Mouse (Mus musculus): ENCODE measurements around the gene Zscan20. TPM values are rescaled to one million over a fixed set of nuclear protein-coding genes. Genes with fewer than 3 reads are reported as not detected.

Zscan20 gene
- polyA plus RNA-seq, 1 experiment from 2014 or later, result 4.0 TPM

DNA sequence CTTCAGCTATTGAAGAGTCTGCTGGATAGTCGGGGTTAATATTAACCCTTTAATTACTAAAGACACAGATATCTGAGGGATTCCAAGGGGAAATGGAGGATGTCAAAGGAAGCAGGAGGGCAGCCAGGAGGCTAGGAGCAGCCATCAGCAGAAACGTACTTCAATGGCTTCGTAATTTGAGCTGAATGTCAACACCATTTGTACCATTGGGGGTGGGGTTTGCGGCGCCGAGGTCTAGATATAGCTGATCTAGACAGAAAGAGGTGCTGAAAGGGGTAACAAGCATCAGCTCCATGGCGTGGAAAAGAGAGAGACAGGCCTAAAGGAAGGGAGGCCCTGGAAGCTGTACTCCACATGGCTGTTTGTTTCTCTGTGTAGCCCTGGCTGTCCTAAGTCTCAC is 36.9 kb upstream of the Zscan20 start:
- DNase-seq, result peak; percentile 56
- TF ChIP-seq CTCF (IDR thresholded peaks at IDR 0.05; ENCODE audit: low read depth), result no peak
- 15% methylated on average over 7 of the region's 7 CpGs for WGBS

DNA sequence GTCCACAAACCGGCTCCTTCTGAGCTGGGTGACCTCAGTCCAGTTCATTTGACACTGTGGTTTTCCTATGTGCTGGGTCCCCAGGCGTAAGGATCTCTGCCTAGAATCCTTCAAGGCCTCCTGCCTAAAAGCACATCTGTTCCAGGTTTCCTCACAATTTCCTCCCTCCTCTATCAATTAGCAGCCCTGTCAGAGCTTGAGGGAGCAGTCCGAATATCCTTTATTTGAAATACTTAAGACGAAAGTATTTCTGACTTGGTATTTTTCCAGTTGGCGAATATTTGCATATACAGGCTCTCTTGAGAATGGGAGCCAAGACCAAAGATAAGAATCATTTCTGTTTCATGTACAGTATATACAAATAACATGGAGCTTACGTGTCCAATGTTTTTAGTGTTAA is 36.0 kb upstream of the Zscan20 start:
- Histone ChIP-seq H3K9ac (no peak overlapping the region), H3K27ac (ENCODE audit: low read depth) (peak overlapping the region; percentile 22; the same call in 1 of the 2 replicates), H3K9me3 (ENCODE audit: low read depth, low read length) (no peaks in the 10 kb centered on the region), H3K4me1 (ENCODE audit: insufficient read depth) (peaks cover 18% of the 10 kb centered on the region; the same call in 1 of the 2 replicates), H3K4me3 (ENCODE audit: low read depth, low read length) (no peak overlapping the region), H3K27me3 (ENCODE audit: insufficient read depth, low read length) (no peaks in the 10 kb centered on the region), H3K4me2 (no peak overlapping the region), H3K36me3 (ENCODE audit: insufficient read depth) (no peaks in the 10 kb centered on the region)
- ATAC-seq (ENCODE audit: insufficient read depth), result no peak
- no peak for TF ChIP-seq CTCF (IDR thresholded peaks at IDR 0.05; ENCODE audit: low read depth)
- 26% methylated on average over 6 of the region's 6 CpGs for WGBS
- DNase-seq, result peak; percentile 75

More for the DNA sequence above, 36.9 kb upstream of the Zscan20 start:
- no peak for ATAC-seq (ENCODE audit: insufficient read depth)
- Histone ChIP-seq H3K9me3 (ENCODE audit: low read depth, low read length) (no peaks in the 10 kb centered on the region), H3K36me3 (ENCODE audit: insufficient read depth) (no peaks in the 10 kb centered on the region), H3K4me2 (no peak overlapping the region), H3K4me1 (ENCODE audit: insufficient read depth) (peaks cover 20% of the 10 kb centered on the region; the same call in 1 of the 2 replicates), H3K9ac (no peak overlapping the region), H3K27ac (ENCODE audit: low read depth) (peak overlapping the region; percentile 48; the same call in 1 of the 2 replicates), H3K4me3 (ENCODE audit: low read depth, low read length) (no peak overlapping the region), H3K27me3 (ENCODE audit: insufficient read depth, low read length) (no peaks in the 10 kb centered on the region)

DNA sequence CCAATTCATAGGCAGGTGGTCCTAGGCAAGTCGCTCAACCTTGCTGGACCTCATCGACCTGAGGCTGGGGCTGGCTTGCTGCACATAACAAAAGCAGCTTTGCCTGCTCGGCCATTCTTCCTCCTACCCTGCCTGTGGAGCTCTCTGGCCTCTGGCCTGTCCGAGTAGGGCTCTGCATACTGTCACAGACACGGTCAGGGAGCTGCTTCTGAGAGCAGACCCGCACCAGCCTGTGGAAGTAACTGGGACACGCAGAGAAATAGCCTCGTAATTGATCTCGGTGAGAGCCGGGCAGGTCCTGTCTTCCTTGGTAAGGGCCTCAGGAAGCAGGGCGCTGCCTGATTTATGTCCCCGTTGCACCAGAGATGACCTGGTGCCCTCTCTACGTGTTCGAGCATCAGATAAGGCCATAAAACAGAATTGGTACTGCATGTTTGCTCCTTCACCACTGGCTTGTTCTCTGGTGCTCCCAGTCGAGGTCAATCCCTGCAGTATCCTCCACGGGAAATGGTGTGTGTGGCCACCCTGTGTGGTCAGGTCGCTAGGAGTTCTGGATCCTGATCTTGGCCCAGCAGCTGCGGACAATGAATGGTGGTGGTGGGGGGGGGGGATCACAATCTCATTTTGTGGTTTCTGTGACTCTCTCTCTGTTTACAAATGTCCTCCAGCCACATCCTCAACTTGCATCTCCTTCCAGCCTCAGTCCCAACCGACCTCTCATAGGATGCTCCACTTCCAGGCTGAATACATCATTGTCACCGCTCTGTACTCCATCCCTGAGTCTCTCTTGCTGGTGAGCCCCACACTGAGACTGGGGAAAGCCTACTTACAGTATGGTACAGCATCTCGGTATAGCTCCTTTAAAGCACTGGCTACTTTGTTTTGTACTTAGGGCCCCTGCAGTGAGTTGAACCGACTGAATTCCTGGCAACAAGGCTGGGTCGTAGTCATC is 32.1 kb upstream of the Zscan20 start:
- peak; percentile 59; the same call in 1 of the 2 replicates for ATAC-seq (ENCODE audit: insufficient read depth)
- Histone ChIP-seq H3K27me3 (ENCODE audit: insufficient read depth, low read length) (no peaks in the 10 kb centered on the region), H3K4me3 (ENCODE audit: low read depth, low read length) (no peak overlapping the region), H3K27ac (ENCODE audit: low read depth) (peak overlapping the region; percentile 55), H3K9me3 (ENCODE audit: low read depth, low read length) (no peaks in the 10 kb centered on the region), H3K4me2 (no peak overlapping the region), H3K36me3 (ENCODE audit: insufficient read depth) (no peaks in the 10 kb centered on the region), H3K9ac (0 out of 2 replicates have a peak overlapping the region, but pooled peaks have one; percentile 7), H3K4me1 (ENCODE audit: insufficient read depth) (peaks cover 38% of the 10 kb centered on the region; the same call in 1 of the 2 replicates)
- WGBS, result 32% methylated on average over 23 of the region's 23 CpGs
- DNase-seq, result peak; percentile 68
- TF ChIP-seq CTCF (IDR thresholded peaks at IDR 0.05; ENCODE audit: low read depth), result no peak

DNA sequence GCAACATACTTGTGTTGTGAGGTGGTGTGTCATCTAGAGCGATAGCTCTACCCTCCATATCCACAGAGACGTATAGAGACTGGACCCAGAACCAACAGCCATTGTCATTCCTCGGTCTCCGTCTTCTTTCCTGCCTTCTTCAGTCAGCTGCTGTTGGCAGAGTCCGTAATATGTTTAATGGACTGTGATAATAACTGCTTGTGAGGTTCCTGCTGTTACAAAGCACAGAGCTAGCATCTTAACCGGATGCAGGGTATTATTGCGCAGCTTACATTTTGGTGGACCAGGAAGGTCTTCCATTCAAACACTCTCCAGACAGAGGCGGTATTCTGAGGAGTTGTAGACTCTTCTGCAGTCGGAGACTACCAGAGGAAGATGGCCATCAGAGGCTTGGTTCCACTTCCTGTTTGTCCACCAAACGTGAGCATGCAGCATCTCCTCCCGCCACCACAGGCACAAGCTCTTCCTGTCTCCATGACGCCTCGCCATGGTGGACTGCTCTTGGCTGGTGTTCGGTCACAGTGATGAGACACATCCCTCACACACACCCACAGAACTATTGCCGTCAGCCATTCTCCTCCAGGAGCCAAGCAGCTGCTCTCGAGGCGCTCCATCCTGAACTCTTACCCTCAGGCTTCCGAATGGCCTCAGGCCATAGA is 28.5 kb upstream of the Zscan20 start:
- Histone ChIP-seq H3K4me1 (ENCODE audit: insufficient read depth) (peaks cover 57% of the 10 kb centered on the region), H3K27ac (ENCODE audit: low read depth) (peak overlapping the region; percentile 84)
- peak; percentile 56 for DNase-seq

DNA sequence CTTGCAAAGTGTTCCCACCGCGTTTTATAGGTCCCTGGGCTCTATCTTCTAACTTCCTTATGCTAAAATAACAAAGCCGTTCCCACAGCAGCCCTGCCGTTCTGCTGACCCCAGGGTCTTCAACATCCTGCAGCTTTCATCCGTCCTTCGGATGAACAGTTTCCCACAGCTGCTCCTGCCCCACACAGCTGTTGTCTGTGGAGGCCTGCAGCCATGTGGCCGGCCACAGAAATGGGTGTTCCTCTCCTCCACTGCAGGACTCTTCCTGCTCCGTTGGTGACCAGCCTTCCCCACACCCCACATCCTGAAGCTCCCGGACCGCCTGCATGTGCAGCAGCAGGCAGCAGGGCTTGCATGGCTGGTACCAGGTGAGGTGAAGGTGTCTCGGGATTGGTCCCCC is 27.4 kb upstream of the Zscan20 start:
- ATAC-seq (ENCODE audit: insufficient read depth) (peak; percentile 33), DNase-seq (peak; percentile 67)
- WGBS, result 28% methylated on average over 11 of the region's 11 CpGs
- no peak for TF ChIP-seq CTCF (IDR thresholded peaks at IDR 0.05; ENCODE audit: low read depth)
- Histone ChIP-seq H3K4me3 (ENCODE audit: low read depth, low read length) (no peak overlapping the region), H3K4me2 (peak overlapping the region; percentile 18), H3K36me3 (ENCODE audit: insufficient read depth) (no peaks in the 10 kb centered on the region), H3K27me3 (ENCODE audit: insufficient read depth, low read length) (no peaks in the 10 kb centered on the region), H3K9me3 (ENCODE audit: low read depth, low read length) (no peaks in the 10 kb centered on the region), H3K4me1 (ENCODE audit: insufficient read depth) (peaks cover 46% of the 10 kb centered on the region), H3K27ac (ENCODE audit: low read depth) (peak overlapping the region; percentile 84), H3K9ac (no peak overlapping the region)

More for the DNA sequence above, 28.5 kb upstream of the Zscan20 start:
- no peak for TF ChIP-seq CTCF (IDR thresholded peaks at IDR 0.05; ENCODE audit: low read depth)
- Histone ChIP-seq H3K4me3 (ENCODE audit: low read depth, low read length) (no peak overlapping the region), H3K27me3 (ENCODE audit: insufficient read depth, low read length) (no peaks in the 10 kb centered on the region), H3K36me3 (ENCODE audit: insufficient read depth) (no peaks in the 10 kb centered on the region), H3K4me2 (no peak overlapping the region), H3K9ac (no peak overlapping the region), H3K9me3 (ENCODE audit: low read depth, low read length) (no peaks in the 10 kb centered on the region)
- 67% methylated on average over 18 of the region's 18 CpGs for WGBS
- ATAC-seq (ENCODE audit: insufficient read depth), result no peak

DNA sequence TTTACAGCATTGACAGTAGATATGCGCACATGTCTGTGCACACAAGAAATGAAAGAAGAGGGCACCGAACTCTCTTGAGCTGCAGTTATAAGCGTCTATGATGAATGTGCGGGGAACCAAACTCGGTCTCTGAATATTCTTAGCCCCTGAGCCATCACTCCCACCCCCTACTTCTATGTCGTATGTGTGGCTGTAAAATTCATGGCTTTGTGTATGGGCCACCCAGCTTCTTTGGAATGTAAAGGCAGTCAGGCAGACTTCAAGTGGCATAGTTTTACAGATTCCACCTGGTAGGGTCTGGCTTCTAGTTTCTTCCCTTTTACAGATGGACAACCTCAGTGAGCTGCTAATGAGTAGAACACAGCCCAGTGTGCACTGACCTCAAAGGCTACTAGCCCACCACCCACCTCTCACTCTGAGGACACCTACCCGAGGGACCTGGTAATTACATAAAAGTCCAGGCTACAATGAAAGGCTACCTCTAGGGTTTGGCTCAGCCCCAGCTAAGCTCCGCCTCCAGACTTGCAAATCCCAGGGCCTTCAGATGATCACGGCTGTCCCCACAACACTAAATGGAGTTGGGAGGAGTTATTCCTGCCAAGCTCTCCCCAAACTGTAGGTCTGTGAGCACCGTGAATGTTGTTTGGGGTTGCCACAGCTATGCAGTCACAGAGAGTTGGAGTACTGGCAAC is 26.1 kb upstream of the Zscan20 start:
- Histone ChIP-seq H3K9ac (no peak overlapping the region), H3K27me3 (ENCODE audit: insufficient read depth, low read length) (no peaks in the 10 kb centered on the region), H3K9me3 (ENCODE audit: low read depth, low read length) (no peaks in the 10 kb centered on the region), H3K4me3 (ENCODE audit: low read depth, low read length) (no peak overlapping the region), H3K4me1 (ENCODE audit: insufficient read depth) (peaks cover 42% of the 10 kb centered on the region), H3K4me2 (no peak overlapping the region), H3K27ac (ENCODE audit: low read depth) (peak overlapping the region; percentile 84), H3K36me3 (ENCODE audit: insufficient read depth) (no peaks in the 10 kb centered on the region)
- peak; percentile 73 for DNase-seq
- 34% methylated on average over 10 of the region's 10 CpGs for WGBS
- ATAC-seq (ENCODE audit: insufficient read depth), result peak; percentile 68
- peak; percentile 21; the same call in 1 of the 2 replicates for TF ChIP-seq CTCF (IDR thresholded peaks at IDR 0.05; ENCODE audit: low read depth)
